Mouse (Mus musculus) megakaryocyte, embryonic 14.5 days (primary cell): ENCODE measurements around the gene Mfap3.

ENCODE experiments used
- FLI1 ChIP-seq: IDR thresholded peaks from 2 replicates; pipeline ENCODE4 v1.6.1; 2012; ENCODE audit warnings: low read length, inconsistent platforms, mixed read lengths
- GATA1 ChIP-seq: IDR thresholded peaks from 3 replicates; pipeline ENCODE4 v1.6.1; 2012; ENCODE audit warnings: mixed read lengths, low read length, inconsistent platforms, borderline replicate concordance

DNA sequence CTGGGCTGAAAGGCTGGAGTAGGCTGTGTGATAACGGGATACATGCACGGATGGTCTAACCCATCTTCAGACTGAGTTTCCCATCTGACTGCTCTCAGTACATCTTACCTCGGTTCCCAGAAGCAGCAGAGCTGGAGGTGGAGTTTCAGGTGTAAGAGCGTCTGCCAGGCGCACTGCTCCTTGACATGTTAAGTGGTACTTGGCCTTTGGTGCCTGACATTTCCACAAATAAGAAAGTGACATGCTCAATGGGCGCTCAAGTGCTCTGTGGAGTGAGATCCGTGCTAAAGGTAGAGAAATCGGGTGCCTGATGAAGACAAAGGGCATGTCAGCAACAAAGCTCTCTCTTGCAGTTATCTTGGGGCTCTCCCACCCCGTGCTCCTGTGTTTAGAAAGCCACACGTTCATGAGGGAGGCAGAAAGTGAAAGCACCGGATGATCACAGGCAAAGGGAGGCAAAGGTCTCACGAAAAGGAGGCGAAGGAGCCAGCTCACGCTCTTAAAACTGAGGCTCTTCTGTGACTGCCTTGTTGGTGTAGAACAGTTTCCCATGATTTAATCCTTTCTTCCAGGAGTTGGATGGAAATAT, 55.3 kb downstream of the Mfap3 start:
- no peak for TF ChIP-seq GATA1
- TF ChIP-seq FLI1 = no peak
